Mouse (Mus musculus): ENCODE data around the gene Fndc3c1. TPM values are rescaled to one million over a fixed set of nuclear protein-coding genes. Genes with fewer than 3 reads are reported as not detected.

The Fndc3c1 gene
- polyA plus RNA-seq (2012; rRNA removed) = 0.23 TPM in 1 of 2 replicates, not detected in the other

DNA sequence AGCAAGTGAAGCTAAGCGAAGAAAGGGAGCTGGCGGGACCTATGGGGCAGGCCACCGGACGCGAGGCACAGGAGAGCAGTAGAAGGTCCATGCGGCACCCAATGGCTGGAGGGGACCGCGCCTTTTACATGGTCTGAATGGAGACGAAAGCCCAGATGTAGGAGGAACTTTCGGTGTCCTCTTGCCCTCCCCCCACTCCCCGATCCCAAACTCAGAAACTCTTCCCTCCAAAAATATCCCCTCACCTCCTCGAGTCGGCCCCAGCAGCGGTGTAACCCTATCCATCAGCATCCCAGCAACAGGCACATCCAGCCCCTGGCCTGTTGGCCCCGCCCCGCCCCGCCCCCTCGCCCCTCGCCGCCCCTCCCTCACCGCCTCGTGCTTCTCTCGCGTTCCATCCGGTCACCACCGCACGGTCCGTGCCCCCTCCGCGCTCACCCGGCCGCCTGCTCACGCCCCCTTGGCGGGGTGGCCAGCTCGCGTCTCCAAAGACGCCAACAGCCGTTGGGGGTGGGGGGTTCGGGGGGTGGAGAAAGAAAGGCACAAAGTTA lies at the start of gene Fndc3c1:
TSS of gene Fndc3c1 (minus strand) at position 301 of the 551 bp plus-strand sequence.

Other genes starting within 250 kb of the Fndc3c1 start
- gene Fnd3c2, start 230.0 kb downstream of the Fndc3c1 start, polyA plus RNA-seq (2012; rRNA removed) = not detected in 2 replicates
- 0.14 TPM in 1 of 2 replicates, not detected in the other for gene Gm5127, start 97.8 kb upstream of the Fndc3c1 start, polyA plus RNA-seq (2012; rRNA removed)
- gene Cysltr1, start 118.3 kb upstream of the Fndc3c1 start, polyA plus RNA-seq (2012; rRNA removed) = 0.12 and 0.66 TPM in 2 replicates